Mouse (Mus musculus): ENCODE results near the gene Arhgef28. TPM values are rescaled to one million over a fixed set of nuclear protein-coding genes. Genes with fewer than 3 reads are reported as not detected.

Gene Arhgef28
- polyA plus RNA-seq, 1 experiment, result not detected

DNA sequence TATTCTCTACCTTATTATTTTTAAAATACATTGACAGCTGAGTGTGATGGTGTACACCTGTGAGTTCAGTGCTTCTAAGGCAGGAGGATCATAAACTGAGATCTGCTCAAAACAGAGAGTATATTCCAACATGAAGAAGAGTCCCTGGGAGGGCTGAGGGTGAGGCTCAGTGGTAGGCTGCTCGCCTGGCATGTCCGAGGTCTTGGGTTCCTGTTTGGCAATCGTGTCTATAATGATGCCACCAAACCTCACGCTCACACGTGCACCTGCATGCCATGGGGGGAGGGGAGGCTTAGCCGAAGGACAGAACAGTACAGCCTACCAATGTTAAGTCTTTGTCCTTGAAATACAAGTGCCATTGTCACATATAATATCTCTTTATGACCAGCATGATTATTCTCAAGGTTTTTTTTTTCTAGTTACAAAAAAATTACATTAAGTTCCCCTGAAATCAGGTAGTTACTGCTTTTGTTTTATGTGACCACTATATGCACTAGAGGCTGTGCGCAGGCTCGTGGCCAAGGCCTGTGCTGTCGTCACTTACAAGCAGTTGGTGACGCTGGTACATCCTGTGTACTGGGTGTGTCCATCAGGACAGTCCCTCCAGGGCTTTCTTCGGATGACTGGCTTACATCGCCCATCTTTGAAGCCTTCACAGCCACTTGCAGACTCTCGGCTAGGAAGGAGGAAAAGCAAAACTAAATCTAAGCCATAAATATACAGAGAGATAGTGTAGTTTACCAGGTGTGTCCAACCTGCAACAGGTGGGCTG lies 264.1 kb downstream of the Arhgef28 start:
- TF ChIP-seq POLR2A (IDR thresholded peaks at IDR 0.05; ENCODE audit: insufficient read depth, low read depth, low read length), result no peak
- TF ChIP-seq CTCF (IDR thresholded peaks at IDR 0.05; ENCODE audit: insufficient read depth, low read depth, low read length), result no peak
- 91% methylated on average over 13 of the region's 13 CpGs for WGBS
- Histone ChIP-seq H3K4me3 (ENCODE audit: insufficient read depth, low read depth, low read length) (no peak overlapping the region), H3K27ac (ENCODE audit: insufficient read depth, low read depth, low read length) (no peak overlapping the region), H3K4me1 (ENCODE audit: control insufficient read depth, insufficient read depth, low read length) (no peaks in the 10 kb centered on the region)

- no peaks in the 10 kb centered on the region for H3K4me1 ChIP-seq (ENCODE audit: control insufficient read depth, insufficient read depth, low read length)
- 77% methylated on average over 6 of the region's 6 CpGs for WGBS
- no peak overlapping the region for H3K4me3 ChIP-seq (ENCODE audit: insufficient read depth, low read depth, low read length)
- H3K27ac ChIP-seq (ENCODE audit: insufficient read depth, low read depth, low read length), result no peak overlapping the region
- TF ChIP-seq CTCF (IDR thresholded peaks at IDR 0.05; ENCODE audit: insufficient read depth, low read depth, low read length), result no peak
- TF ChIP-seq POLR2A (IDR thresholded peaks at IDR 0.05; ENCODE audit: insufficient read depth, low read depth, low read length), result no peak
Measured at GRCm38 (mm10) chr13:97941099-97941498, 265.1 kb downstream of the Arhgef28 start.

GRCm38 (mm10) chr13:97939433-97940160 lies 266.6 kb downstream of the Arhgef28 start:
- no peak overlapping the region for H3K4me3 ChIP-seq (ENCODE audit: insufficient read depth, low read depth, low read length)
- H3K27ac ChIP-seq (ENCODE audit: insufficient read depth, low read depth, low read length), result no peak overlapping the region
- no peaks in the 10 kb centered on the region for H3K4me1 ChIP-seq (ENCODE audit: control insufficient read depth, insufficient read depth, low read length)
- WGBS, result 72% methylated on average over 15 of the region's 15 CpGs
- TF ChIP-seq CTCF (IDR thresholded peaks at IDR 0.05; ENCODE audit: insufficient read depth, low read depth, low read length) (no peak), POLR2A (IDR thresholded peaks at IDR 0.05; ENCODE audit: insufficient read depth, low read depth, low read length) (no peak)

DNA sequence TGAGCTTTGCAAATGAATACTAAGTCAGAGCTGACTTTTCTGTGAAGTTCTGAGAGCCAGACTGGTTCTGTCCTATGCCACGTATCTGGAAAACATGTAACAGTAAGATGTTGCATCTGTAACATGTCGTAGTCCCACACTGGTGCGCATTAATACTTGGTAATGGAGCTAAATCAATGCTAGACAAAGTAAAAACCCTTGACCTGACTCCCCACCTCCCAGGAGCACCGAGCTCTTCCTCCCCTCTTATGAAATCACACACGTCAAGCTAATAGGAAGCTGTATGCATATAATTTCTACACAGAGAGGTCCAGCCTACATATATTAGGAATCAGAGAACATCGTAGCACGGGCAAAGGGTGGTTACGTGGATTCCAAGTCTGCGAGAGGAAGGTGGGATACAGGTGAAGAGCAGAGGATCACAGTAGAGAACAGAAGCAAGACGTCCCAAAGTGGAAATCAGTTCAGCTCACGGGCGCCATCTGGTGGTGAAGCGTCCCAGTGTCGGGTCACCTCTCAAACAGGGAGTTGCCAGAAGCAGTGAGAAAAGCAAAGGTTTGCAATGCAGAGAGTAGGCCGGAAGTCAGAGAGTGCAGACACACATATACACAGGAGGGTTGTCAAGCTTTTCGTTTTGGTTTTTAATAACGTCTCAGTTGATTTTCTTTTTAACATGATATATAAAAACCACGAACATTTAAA lies 267.5 kb downstream of the Arhgef28 start:
- TF ChIP-seq POLR2A (IDR thresholded peaks at IDR 0.05; ENCODE audit: insufficient read depth, low read depth, low read length), result no peak
- TF ChIP-seq CTCF (IDR thresholded peaks at IDR 0.05; ENCODE audit: insufficient read depth, low read depth, low read length), result peak; percentile 85
- 29% methylated on average over 18 of the region's 18 CpGs for WGBS
- H3K4me1 ChIP-seq (ENCODE audit: control insufficient read depth, insufficient read depth, low read length), result no peaks in the 10 kb centered on the region

DNA sequence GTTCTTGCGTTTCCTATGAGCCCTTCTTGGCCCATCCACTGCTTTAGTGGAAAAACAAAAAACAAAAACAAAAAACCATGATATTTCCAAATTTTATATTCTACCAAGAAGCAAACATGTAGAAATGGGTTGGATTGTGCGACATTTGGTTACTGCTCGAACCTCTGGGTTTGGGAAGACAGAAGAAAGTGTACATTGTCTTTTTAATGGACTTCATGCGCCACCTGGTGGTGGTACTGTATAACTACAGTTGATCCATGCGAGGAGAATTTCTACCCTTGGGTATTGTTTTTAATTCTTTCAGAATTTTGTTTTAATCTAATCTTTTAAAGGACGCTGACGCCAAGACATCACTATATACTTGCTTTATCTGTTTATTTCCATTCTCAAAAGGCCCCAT lies 268.3 kb downstream of the Arhgef28 start:
- Histone ChIP-seq H3K4me1 (ENCODE audit: control insufficient read depth, insufficient read depth, low read length) (no peaks in the 10 kb centered on the region), H3K27ac (ENCODE audit: insufficient read depth, low read depth, low read length) (no peak overlapping the region), H3K4me3 (ENCODE audit: insufficient read depth, low read depth, low read length) (no peak overlapping the region)
- 17% methylated on average over 7 of the region's 7 CpGs for WGBS
- no peak for TF ChIP-seq POLR2A (IDR thresholded peaks at IDR 0.05; ENCODE audit: insufficient read depth, low read depth, low read length)
- no peak for TF ChIP-seq CTCF (IDR thresholded peaks at IDR 0.05; ENCODE audit: insufficient read depth, low read depth, low read length)

More for the DNA sequence above, 267.5 kb downstream of the Arhgef28 start:
- Histone ChIP-seq H3K27ac (ENCODE audit: insufficient read depth, low read depth, low read length) (no peak overlapping the region), H3K4me3 (ENCODE audit: insufficient read depth, low read depth, low read length) (no peak overlapping the region)

GRCm38 (mm10) chr13:97928135-97928497 lies 278.1 kb downstream of the Arhgef28 start:
- Histone ChIP-seq H3K4me3 (ENCODE audit: insufficient read depth, low read depth, low read length) (no peak overlapping the region), H3K27ac (ENCODE audit: insufficient read depth, low read depth, low read length) (no peak overlapping the region), H3K4me1 (ENCODE audit: control insufficient read depth, insufficient read depth, low read length) (no peaks in the 10 kb centered on the region)
- TF ChIP-seq CTCF (IDR thresholded peaks at IDR 0.05; ENCODE audit: insufficient read depth, low read depth, low read length) (no peak), POLR2A (IDR thresholded peaks at IDR 0.05; ENCODE audit: insufficient read depth, low read depth, low read length) (no peak)
- 59% methylated on average over 8 of the region's 8 CpGs for WGBS

GRCm38 (mm10) chr13:97927376-97928134 lies 278.7 kb downstream of the Arhgef28 start:
- 68% methylated on average over 14 of the region's 14 CpGs for WGBS
- Histone ChIP-seq H3K4me1 (ENCODE audit: control insufficient read depth, insufficient read depth, low read length) (no peaks in the 10 kb centered on the region), H3K27ac (ENCODE audit: insufficient read depth, low read depth, low read length) (no peak overlapping the region), H3K4me3 (ENCODE audit: insufficient read depth, low read depth, low read length) (no peak overlapping the region)
- TF ChIP-seq POLR2A (IDR thresholded peaks at IDR 0.05; ENCODE audit: insufficient read depth, low read depth, low read length), result no peak
- no peak for TF ChIP-seq CTCF (IDR thresholded peaks at IDR 0.05; ENCODE audit: insufficient read depth, low read depth, low read length)

DNA sequence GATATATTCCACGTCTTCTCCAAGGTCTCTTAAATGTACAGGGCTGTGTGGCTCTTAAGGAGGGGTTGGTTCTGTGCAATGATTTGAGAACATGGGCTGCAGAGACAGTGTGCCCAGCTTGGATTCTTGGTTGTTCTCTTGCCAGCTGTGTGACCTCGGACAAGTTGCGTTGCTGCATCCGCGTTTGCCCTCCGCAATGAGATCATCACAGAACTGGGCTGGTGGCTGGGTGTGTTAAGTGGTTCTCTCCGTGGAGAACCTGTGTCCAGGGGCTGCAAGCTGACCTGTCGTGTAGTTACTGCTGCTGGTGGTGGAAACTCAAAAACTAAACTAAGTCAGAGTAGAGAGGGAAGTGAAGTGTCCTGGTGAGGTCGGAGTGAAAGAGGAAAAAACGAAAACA lies 279.9 kb downstream of the Arhgef28 start:
- TF ChIP-seq POLR2A (IDR thresholded peaks at IDR 0.05; ENCODE audit: insufficient read depth, low read depth, low read length) (no peak), CTCF (IDR thresholded peaks at IDR 0.05; ENCODE audit: insufficient read depth, low read depth, low read length) (no peak)
- Histone ChIP-seq H3K4me1 (ENCODE audit: control insufficient read depth, insufficient read depth, low read length) (no peaks in the 10 kb centered on the region), H3K27ac (ENCODE audit: insufficient read depth, low read depth, low read length) (no peak overlapping the region), H3K4me3 (ENCODE audit: insufficient read depth, low read depth, low read length) (no peak overlapping the region)
- WGBS, result 94% methylated on average over 10 of the region's 10 CpGs
